Mouse (Mus musculus): ENCODE results near the gene Fam110a. TPM values are rescaled to one million over a fixed set of nuclear protein-coding genes. Genes with fewer than 3 reads are reported as not detected.

The Fam110a gene
- total RNA-seq (2021): 10 to 100 TPM in 1 of 2 experiments, 1 to 10 TPM in 1; 9.0 to 11.1 TPM
- long read RNA-seq, transcript Fam110a-201 (2 exons, 1,754 nt): major isoform, 9 of 15 reads
- long read RNA-seq, partial matches to known transcripts: 6 of 15 reads
- long read RNA-seq, other reads (novel, unspliced or antisense): 0 of 15 reads

DNA sequence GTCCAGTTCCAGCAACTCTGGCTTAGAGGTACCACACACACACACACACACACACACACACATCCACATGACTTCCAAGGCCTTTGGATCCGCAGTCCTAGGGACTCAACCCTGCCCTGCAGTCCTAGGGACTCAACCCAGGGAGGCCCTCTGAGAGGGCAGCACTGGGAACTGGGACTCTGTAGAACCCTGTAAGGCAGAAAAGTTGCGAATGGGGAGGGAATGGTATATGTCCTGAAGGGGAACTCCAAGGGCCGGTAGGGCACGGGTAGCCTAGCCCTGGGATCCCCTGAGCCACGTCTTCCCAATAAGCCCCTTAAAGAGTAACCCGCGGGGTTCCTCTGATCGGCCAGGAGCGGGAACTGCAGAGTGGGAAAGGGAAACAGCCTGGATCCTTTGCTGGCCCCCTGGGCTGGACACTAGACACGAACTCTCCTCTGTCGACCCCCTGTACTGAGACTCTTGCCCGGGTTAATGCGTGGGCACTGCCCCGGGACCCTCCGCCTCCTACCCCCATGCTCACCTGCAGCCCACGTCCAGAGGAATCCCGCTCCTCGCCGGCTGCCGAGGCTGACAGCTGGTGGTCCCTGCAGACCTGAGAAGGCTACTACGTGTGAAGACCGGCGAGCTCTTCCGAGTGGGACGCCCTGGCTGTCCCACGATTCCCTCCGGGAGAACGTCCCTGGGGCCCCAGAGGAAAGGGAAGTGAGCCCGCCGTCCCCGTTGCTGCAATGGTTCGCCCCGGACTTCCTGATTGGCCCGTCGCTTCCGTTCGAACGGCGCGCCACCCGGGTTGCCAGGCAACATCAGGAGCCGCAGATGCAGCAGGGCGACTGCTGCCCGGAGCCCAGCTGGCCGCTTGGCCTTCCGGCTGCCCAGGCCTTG is at the start of gene Fam110a:
Gene Fam110a, minus strand, starts transcription at position 750 of the 885 bp plus-strand sequence.
- peak; percentile 90 to 92 for DNase-seq (ENCODE audit: low spot score in 2 of 2)

DNA sequence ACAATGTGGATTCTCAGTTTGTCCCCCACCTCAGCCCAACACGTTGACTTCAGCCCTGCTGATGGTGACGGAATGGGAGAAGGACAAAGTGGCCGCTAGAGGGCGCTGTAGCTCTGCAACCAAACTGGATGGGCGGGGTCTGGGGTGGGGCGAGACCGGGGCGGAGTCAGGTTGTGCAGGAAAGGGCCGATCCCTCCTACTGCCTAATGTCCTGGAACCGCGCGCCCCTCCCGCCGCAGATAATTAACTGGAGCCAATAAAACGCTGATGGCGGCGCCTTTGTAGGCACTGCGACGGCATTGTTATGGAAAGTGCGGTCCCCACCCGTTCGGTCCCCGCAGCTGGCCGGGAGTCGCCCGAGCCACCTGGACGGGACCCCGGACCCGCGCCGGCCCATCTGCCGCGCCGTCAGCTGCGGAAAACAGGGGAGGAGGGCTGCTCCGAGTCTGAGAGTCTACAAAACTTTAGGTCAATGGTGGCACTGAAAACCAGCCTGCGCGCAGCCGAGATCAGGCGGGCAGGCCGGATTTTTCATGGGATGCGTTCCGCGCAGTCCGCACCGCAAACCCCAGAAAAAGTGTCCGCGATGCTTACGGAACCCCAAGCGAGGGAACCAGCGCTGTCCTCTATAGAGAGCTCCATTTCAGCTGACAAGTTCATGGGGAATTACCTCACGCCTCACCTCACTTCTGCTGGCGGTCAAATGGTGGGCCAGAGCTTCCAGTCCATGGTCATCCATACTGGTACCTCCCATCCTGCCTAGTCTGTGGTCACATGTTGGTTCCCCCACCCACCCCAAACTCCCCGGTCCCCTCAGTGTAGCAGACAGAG is 49.4 kb upstream of the Fam110a start:
- peak; percentile 94 for DNase-seq (ENCODE audit: low spot score in 2 of 2)

DNA sequence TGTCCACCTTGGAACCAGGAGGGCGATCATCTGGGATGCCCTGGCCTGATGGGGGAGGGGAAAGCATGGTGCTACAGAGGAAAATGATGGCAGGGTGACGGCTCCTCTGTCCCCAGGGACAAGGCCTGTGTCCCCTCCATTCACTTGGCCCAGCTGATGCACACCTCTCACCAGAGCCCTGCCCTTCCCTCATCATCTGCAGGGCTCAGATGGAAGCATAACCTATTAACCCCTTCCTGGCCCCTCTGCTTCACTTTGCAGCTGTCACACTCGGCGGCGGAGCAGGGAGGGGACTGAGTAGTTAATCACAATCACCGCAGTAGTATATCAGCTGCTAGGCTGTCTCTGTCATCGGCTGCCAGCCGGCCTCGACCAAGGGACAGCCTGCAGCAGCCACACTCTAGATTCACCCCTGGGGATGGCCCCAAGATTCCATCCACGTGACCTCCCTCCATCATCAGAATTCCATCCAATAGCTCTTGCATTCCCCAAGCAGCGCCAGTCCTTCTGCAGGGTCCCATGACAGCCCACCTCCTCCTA is 44.9 kb upstream of the Fam110a start:
- DNase-seq (ENCODE audit: low spot score in 2 of 2): no peak

DNA sequence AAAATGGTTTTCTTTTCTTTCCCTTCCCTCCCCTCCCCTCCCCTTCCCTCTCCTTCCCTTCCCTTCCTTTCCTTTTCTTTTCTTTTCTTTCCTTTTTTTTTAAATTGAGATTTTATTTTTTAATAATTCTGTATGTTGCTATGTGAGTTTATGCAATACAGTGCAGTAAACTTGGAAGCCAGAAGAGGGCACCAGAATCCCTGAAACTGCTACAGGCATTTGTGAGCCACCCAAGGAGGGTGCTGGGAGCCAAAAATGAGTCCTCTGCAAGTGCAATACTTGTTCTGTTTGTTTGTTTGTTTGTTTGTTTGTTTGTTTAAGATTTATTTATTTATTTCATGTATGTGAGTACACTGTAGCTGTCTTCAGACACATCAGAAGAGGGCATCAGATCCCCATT is 42.0 kb upstream of the Fam110a start:
- DNase-seq (ENCODE audit: low spot score in 2 of 2): no peak

DNA sequence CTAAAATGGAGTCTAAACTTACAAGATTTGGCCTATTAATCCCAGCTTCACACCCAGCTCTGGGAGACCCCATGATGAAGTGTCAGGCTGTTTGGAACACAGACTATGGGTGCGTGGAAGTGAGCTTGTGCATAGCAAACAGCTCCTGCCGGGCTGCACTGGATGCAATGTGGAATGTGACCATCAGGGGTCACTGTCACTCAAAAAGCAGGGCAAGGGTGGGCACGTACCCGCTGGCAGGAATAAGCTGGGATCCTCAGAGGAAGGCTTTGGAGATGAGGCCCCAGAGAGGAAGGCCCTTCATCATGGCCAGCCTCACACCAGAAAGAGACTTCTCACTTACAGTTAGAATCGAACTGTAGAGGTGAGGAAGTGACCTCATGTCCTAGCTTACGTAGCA is 40.2 kb upstream of the Fam110a start:
- peak; percentile 76 to 77 for DNase-seq (ENCODE audit: low spot score in 2 of 2)

DNA sequence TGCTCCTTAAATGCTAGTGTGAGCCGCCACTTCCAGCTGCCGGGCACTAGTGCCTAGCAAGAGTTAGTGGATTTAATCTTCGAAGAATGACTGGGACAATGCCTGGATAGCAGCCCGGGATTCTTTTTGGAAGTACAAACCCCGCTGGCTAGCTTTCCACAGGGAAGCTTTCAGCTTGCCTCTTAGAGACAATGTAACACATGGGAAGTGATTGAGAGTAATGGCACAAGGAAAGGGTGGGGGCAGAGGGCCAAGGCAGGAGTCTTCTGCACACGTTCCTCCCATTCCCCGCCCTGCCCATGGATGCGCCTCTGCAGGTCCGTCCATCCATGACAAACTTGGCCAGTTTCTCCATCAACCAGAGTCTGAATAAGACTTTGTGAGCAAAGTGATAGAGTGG is 36.6 kb upstream of the Fam110a start:
- DNase-seq (ENCODE audit: low spot score in 2 of 2): no peak

DNA sequence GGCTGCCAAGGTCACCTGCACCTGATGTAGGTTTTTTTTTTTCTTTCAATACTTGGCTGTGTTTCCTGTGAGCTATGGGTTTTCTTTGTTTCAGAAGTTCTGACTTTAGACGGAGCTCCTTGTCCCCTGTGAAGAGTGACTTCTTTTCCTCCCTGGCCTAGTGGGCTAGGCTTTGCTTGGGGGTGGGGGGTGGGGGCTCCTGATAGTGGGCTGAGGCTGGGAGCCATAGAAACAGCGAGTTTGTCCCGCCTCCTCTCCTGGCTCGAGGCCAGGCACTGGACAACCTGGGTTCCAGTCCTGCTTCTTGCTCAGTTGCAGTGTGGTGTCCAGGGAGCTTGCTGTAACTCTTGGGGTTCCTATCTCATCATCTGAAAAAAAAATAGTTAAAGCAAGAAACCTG is 36.0 kb upstream of the Fam110a start:
- DNase-seq (ENCODE audit: low spot score in 2 of 2): no peak

DNA sequence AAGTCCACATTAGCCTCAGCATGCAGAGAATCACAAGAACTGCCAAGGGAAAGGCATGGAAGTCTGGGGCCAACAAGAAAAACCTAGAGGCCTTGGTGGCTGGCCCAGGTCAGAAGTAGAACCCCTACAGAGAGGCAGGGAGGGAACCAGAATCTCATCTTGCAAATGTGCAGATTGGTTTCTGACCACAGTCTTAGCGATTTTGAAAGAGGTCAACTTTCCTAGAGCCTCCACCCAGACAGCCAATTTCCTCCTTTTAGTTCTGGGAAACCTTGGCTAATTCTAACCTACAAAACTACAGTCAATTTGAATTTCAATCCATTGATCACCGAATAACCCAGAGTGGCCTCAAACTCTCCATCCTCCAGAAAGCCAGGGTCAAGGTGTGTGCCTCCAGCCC is 32.7 kb upstream of the Fam110a start:
- no peak for DNase-seq (ENCODE audit: low spot score in 2 of 2)

DNA sequence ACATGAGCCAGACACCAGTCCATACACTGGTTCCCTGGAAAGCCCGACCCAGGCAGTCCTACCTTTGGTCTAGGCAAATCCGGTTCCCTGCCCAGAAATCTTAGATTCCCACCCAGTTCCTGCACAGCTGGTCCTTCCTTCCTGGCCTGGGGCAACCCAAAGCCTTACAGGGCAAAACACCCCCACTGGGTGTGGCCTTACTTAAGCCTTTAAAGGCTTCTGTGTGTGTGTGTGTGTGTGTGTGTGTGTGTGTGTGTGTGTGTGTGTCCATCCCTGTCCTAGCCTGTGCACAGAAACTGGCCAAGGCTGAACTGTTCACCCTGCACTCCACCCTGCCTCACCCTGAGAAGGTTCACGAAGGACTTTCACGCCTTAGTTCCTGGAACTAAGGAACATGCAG is 32.2 kb upstream of the Fam110a start:
- DNase-seq (ENCODE audit: low spot score in 2 of 2): no peak

DNA sequence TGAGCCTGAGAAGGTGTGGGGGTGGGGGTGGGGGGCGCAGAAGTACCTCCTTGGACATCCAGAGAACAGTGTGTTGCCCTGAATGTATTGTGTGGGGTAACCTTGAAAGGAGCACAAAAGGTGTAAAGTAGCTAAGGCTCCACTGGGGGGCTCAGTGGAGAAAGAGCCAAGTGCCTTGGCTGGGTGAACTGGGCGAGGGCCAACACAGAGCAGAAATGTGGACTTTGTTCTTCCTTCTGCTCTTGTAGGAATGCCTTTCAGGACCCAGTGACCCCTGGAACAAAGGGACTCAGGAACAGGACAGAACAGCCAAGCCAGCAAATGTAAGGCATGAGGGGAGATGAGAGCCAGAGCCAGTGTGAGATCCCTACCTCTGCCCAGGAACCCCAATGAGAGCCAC is 31.7 kb upstream of the Fam110a start:
- no peak for DNase-seq (ENCODE audit: low spot score in 2 of 2)

DNA sequence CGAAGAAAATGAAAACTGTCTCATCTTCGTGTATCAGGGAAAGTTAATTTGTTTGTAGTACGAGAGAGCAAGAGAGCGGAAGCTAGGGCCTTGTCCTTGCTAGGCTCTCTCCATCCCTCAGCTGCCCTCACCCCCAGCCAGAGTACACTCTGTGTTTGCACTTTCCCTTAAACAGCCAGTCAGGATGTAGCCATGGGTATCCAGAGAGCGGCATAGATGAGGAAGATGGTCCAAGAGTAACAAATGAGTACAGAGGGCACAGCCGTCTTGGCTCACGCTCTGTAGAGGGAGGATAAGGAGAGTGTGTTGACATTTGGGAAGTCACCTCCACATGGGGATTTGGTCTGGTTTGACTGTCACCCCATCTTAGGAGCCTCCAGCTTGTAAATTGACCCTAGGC is 30.6 kb upstream of the Fam110a start:
- DNase-seq (ENCODE audit: low spot score in 2 of 2): no peak

DNA sequence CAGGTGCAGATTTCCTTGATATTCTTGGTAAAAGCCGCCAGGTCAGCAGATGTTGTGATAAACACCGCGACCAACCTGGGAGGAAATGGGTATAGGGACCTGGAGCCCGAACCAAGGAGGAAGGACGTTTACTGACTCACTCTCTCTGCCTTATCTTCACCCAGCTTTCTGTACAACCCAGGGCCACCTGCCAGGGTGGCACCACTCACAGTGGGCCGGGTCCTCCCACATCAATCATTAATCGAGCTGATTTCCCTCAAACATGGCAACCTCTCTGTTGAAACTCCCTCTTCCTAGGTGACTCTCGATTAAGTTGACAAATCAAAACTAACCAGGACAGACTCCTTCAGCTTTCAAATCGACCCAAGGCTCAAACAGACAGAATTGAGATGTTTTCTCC is 30.2 kb upstream of the Fam110a start:
- DNase-seq (ENCODE audit: low spot score in 2 of 2): no peak

DNA sequence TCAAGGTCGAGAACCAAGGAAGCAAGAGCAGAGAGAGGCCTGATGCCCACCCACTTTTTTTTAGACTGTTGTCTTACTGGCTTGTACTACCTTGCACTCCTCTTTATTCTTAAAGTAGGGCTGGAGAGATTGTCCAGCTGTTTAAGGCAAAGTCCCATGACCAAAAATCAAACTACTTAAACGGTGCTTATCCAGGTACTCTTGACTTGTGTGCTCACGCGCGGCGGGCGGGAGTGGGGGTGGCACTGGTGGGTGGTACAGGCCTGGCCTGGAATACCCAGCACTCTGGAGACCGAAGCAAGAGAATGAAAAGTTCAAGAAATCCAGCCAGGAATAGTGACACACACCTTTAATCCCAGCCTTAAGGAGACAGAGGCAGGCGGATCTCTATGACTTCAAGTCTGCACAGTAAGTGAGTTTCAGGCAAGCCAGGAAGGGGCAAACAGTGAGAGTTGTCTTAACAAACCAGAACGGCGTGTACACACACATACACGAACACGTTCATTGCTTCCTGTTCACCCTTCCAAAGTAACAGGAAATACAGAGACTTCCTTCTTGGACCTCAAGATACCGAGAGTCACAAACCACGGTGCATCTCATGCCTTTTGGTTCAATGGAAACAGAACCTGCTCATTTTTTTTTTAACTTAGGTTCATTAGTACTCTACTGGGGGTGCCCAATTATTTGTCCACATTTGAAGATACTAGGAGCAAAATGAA is 29.2 kb upstream of the Fam110a start:
- DNase-seq (ENCODE audit: low spot score in 2 of 2): no peak

DNA sequence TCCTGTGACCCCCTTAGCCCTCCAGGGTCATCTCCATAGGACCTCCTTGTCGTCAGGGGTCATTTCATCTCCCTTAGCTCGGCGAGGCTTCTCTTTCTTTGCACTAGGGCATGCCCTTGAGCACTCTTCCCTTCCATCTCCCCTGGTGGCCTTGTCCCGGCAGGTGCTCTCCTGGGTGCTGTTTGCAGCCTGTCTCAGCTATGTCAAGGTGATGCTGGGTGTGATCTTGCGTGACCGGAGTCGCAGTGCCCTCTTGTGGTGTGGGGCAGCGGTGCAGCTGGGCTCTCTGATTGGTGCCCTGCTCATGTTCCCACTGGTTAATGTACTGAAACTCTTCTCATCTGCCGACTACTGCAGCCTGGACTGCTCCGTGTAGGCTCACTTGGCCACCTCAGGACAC is 27.8 kb upstream of the Fam110a start:
- peak; percentile 58 to 59 for DNase-seq (ENCODE audit: low spot score in 2 of 2)

DNA sequence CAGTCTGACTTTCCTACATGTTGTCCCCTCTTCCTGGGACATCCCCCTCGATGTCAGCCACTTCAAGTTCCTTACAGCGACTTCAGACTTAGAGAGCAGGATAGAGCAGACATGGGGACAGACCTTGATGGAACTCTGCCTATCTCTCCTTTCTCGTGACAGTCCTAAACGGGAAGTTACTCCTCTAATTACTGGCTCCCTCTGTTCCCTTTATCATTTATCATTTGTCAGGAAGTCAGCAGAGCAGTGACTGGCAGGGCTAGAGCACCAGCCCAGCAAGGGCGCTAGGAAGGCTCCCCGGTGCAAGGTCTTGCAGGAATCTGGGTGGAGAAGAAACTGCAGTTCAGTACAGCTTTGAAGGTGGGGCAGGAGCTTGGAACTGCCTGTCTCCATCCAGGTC is 22.5 kb upstream of the Fam110a start:
- DNase-seq (ENCODE audit: low spot score in 2 of 2): no peak

DNA sequence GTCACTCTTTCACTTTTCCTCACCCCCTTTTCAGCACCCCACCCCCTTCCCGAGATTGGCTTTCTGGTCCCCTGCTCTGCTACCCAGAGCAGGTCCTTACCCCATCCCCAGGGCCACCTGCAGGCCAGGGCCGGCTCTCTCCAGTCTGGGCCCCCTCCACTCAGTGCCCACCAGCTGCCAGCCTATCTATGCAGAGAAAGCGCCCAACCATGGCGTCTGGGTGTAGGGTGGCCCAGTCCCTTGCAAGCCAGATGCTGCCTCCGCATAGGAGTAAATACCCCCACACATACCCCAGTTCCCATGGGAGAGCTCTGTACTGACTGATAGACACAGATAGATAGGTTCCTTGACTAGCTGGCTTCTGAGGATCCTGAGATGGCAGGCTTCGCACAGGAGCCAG is 20.7 kb upstream of the Fam110a start:
- no peak for DNase-seq (ENCODE audit: low spot score in 2 of 2)

DNA sequence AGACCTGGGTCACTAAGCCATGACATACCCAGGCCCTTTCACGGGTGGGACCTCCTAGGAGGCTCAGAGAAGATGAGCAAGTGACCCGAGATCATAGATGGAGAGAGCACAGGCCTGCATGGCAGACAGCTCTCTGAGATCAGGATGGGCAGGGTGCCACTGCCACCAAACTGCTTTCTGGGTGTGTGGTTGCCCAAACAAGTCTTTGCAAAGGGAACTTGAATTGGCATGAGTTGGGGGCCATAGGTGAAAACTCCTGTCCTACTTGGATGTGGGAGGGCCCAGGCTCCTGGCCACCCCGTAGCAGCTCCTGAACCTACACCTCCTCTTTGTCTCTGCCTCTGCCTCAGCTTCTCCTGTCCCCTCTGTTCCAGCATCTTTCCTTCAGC is 20.3 kb upstream of the Fam110a start:
- DNase-seq (ENCODE audit: low spot score in 2 of 2): no peak

DNA sequence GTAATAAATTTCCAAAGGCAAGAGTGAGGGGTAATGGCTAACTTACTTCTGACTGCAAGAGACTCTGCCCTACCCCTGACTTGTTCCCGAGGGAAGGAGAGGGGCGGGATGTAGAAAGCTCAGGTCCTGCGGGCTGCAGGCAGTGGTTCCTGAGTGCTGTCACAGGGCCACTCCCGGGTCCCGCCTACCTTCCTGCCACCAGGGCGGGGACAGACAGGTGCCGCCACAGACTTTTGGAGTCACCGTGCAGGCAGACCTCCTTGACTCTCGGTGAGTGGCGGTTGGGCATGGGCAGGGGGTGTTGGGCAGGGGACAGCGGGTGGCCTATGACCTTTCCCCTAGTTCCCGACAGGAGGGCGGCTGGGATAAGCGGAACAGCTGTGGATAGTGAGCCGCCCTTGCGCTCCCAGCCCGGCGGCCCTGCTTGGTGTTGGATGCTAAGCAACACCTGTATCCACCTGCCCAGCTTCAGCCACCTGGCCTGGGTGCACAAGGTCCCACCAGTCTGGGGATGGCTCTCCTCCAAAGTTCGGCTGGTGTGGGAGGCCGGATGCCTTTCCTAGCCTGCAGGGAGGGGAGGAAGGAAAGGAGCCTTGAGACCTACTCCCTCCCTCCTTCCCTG is 19.8 kb upstream of the Fam110a start:
- no peak for DNase-seq (ENCODE audit: low spot score in 2 of 2)

DNA sequence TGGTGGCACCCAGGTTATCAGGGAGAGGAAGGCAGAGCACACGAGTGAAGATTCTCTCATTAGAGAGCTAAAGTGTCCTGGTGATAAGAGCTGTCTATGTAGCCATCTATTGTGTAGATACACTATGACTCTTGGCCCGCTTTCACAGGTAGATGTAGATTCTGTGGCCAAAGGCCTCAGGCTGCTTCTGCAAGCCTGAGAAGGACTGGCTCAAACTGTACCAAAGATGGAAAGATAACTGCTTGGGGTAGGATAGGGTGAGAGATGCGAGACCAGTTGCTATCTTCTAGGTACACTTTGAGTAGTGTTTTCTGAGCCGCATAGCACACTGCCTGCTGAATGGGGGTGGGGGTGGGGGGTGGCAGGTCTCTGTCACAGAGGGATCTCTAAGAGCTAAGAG is 18.9 kb upstream of the Fam110a start:
- no peak for DNase-seq (ENCODE audit: low spot score in 2 of 2)

DNA sequence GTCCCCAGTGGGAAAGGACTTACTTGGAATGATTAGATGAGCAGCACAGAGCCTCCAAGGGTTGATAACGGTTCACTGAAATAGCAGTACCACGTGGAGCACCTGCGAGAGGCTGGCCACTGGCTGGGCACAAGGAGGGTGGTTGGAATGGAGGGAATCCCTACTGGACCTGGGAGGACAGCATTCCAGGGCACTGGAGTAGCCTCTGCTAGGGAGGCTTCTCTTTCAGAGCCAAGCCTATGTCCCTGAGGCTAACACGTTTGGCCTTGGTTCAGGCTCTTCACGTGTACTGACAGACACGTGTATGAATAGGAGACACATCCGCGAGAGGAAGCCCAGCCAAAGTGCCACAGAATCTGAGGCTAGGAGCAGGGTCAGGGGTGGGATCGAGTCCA is 18.5 kb upstream of the Fam110a start:
- DNase-seq (ENCODE audit: low spot score in 2 of 2): no peak
